Mouse (Mus musculus): ENCODE data around the gene Nmt2.

DNA sequence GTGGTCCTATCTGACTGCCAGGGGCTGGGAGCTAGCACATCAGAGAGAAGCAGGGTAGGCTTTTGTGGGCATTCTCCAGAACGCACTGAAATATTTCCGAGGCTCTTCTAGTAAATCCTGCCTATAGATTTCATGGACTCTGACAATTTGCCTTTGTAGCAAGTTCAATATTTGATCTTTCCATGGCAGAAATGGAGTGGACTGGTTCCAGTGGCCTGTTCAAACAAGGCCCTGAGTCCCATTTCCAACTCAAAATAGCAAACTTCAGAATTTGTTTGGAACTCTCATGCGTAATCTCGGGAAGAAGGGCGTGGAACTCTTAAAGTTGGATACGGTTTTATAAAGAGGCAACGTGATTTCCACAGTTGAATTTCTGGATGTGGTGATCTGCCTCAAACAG lies 11.8 kb downstream of the Nmt2 start:
- TF ChIP-seq CTCF (IDR thresholded peaks at IDR 0.05; ENCODE audit: extremely low read depth, insufficient read depth, low read length) (no peak), POLR2A (IDR thresholded peaks at IDR 0.05; ENCODE audit: extremely low read depth, insufficient read depth, low read length) (no peak)

All from cortical plate, adult 2 months (tissue).